ENCODE assay signal across 13 mouse cellular contexts in genomic region chr16:25417875-25418630, GRCm38 (mm10).
A peak's percentile ranks its signal among the peaks of the same experiment; 100 is the strongest.
DNase-seq lines count a peak whose midpoint lies in the region; ATAC-seq and TF ChIP-seq lines count a peak whose summit lies in the region.
"Had no signal": no experiment of that assay in that cellular context is flagged by ENCODE, and none has a peak within 500 bp of the region (broad histone marks: within the 10 kb centered on the region; RNA-seq: fewer than 3 reads in every experiment).

No protein-coding gene starts in this region.

- H3K36me3 ChIP-seq in kidney, embryonic 15.5 days: no peaks in the 10 kb centered on the region
- no peaks in the 10 kb centered on the region for H3K36me3 ChIP-seq in embryonic facial prominence, embryonic 13.5 days
- H3K36me3 ChIP-seq in limb, embryonic 14.5 days (ENCODE audit: control insufficient read depth, insufficient read depth, low read length): no peaks in the 10 kb centered on the region
- H3K36me3 ChIP-seq in stomach, embryonic 14.5 days (ENCODE audit: control insufficient read depth, insufficient read depth, low read length): no peaks in the 10 kb centered on the region
- H3K36me3 ChIP-seq: hindbrain, embryonic 13.5 days; neural tube, embryonic 15.5 days had no signal

- peak overlapping the region; percentile 71 for H3K27ac ChIP-seq in kidney, embryonic 15.5 days
- peak overlapping the region; percentile 64 for H3K27ac ChIP-seq in embryonic facial prominence, embryonic 13.5 days
- H3K27ac ChIP-seq in limb, embryonic 14.5 days (replicated peaks; ENCODE audit: low read depth, low read length): peak overlapping the region; percentile 68; the same call in 1 of the 2 replicates
- peak overlapping the region; percentile 36; the same call in 1 of the 2 replicates for H3K27ac ChIP-seq in stomach, embryonic 14.5 days (ENCODE audit: low read length)
- H3K27ac ChIP-seq: gastrocnemius, adult 2 months; hindbrain, embryonic 13.5 days; neural tube, embryonic 15.5 days had no signal

- no peak overlapping the region for H3K9ac ChIP-seq in kidney, embryonic 15.5 days
- no peak overlapping the region for H3K9ac ChIP-seq in embryonic facial prominence, embryonic 13.5 days
- H3K9ac ChIP-seq in limb, embryonic 14.5 days (ENCODE audit: low read depth, low read length, severe bottlenecking): no peak overlapping the region
- H3K9ac ChIP-seq in stomach, embryonic 14.5 days (replicated peaks; ENCODE audit: low read depth, low read length): no peak overlapping the region
- H3K9ac ChIP-seq: hindbrain, embryonic 13.5 days; neural tube, embryonic 15.5 days had no signal

- DNase-seq in kidney, postnatal 14 days: no peak
- peak; percentile 24 for DNase-seq in limb, embryonic 14.5 days (ENCODE audit: low spot score)
- no peak for DNase-seq in ovary, postnatal 36 days (ENCODE audit: low spot score)
- DNase-seq in gastrocnemius, adult 8-10 months (ENCODE audit: low spot score in 2 of 2): no peak
- DNase-seq in adipocyte (ENCODE audit: low spot score): no peak
- DNase-seq: gastrocnemius, adult 2 months; thymus, postnatal 36 days had no signal

- 9% methylated on average over 11 of the region's 11 CpGs for WGBS in kidney, embryonic 15.5 days
- WGBS in embryonic facial prominence, embryonic 13.5 days: 15% methylated on average over 11 of the region's 11 CpGs
- WGBS in limb, embryonic 14.5 days: 12% methylated on average over 11 of the region's 11 CpGs
- WGBS in stomach, embryonic 14.5 days: 17% methylated on average over 11 of the region's 11 CpGs

- H3K4me2 ChIP-seq in kidney, embryonic 15.5 days: peak overlapping the region; percentile 30
- H3K4me2 ChIP-seq in embryonic facial prominence, embryonic 13.5 days: no peak overlapping the region
- no peak overlapping the region for H3K4me2 ChIP-seq in limb, embryonic 14.5 days (replicated peaks; ENCODE audit: low read depth, low read length, severe bottlenecking)
- H3K4me2 ChIP-seq in stomach, embryonic 14.5 days (replicated peaks; ENCODE audit: low read depth, low read length): no peak overlapping the region
- H3K4me2 ChIP-seq: hindbrain, embryonic 13.5 days; neural tube, embryonic 15.5 days had no signal

- peaks cover 15% of the 10 kb centered on the region for H3K4me1 ChIP-seq in kidney, embryonic 15.5 days
- H3K4me1 ChIP-seq in embryonic facial prominence, embryonic 13.5 days: peaks cover 14% of the 10 kb centered on the region
- H3K4me1 ChIP-seq in limb, embryonic 14.5 days (ENCODE audit: control insufficient read depth, insufficient read depth, low read length): peaks cover 17% of the 10 kb centered on the region
- H3K4me1 ChIP-seq in stomach, embryonic 14.5 days (ENCODE audit: control insufficient read depth, insufficient read depth, low read length): peaks cover 7% of the 10 kb centered on the region
- H3K4me1 ChIP-seq: hindbrain, embryonic 13.5 days; megakaryocyte, embryonic 14.5 days; neural tube, embryonic 15.5 days had no signal

- TF ChIP-seq POLR2A in limb, embryonic 14.5 days (IDR thresholded peaks at IDR 0.05; ENCODE audit: borderline replicate concordance, extremely low read depth, insufficient read depth, insufficient read length): no peak

- no peaks in the 10 kb centered on the region for H3K9me3 ChIP-seq in kidney, embryonic 15.5 days (replicated peaks)
- H3K9me3 ChIP-seq in embryonic facial prominence, embryonic 13.5 days: no peaks in the 10 kb centered on the region
- no peaks in the 10 kb centered on the region for H3K9me3 ChIP-seq in limb, embryonic 14.5 days (ENCODE audit: control insufficient read depth, low read length)
- no peaks in the 10 kb centered on the region for H3K9me3 ChIP-seq in stomach, embryonic 14.5 days (ENCODE audit: control insufficient read depth, low read depth, low read length)
- H3K9me3 ChIP-seq: hindbrain, embryonic 13.5 days; neural tube, embryonic 15.5 days had no signal

- ATAC-seq in kidney, embryonic 15.5 days (replicated peaks; ENCODE audit: low FRiP score): peak; percentile 90
- ATAC-seq in embryonic facial prominence, embryonic 13.5 days (ENCODE audit: insufficient number of reproducible peaks, insufficient read depth, low FRiP score, low TSS enrichment, low read depth): peak; percentile 62; the same call in 1 of the 2 replicates
- peak; percentile 47; the same call in 1 of the 2 replicates for ATAC-seq in limb, embryonic 14.5 days (ENCODE audit: low FRiP score, low read depth)
- peak; percentile 71 for ATAC-seq in stomach, embryonic 14.5 days (ENCODE audit: insufficient number of reproducible peaks, insufficient read depth, low FRiP score, low read depth)

- H3K27me3 ChIP-seq in kidney, embryonic 15.5 days: no peaks in the 10 kb centered on the region
- no peaks in the 10 kb centered on the region for H3K27me3 ChIP-seq in embryonic facial prominence, embryonic 13.5 days
- H3K27me3 ChIP-seq in limb, embryonic 14.5 days (ENCODE audit: control insufficient read depth, insufficient read depth, low read length): no peaks in the 10 kb centered on the region
- H3K27me3 ChIP-seq in stomach, embryonic 14.5 days (ENCODE audit: control insufficient read depth, insufficient read depth, low read length): no peaks in the 10 kb centered on the region
- H3K27me3 ChIP-seq: hindbrain, embryonic 13.5 days; megakaryocyte, embryonic 14.5 days; neural tube, embryonic 15.5 days had no signal

- no peak overlapping the region for H3K4me3 ChIP-seq in kidney, embryonic 15.5 days (replicated peaks)
- no peak overlapping the region for H3K4me3 ChIP-seq in embryonic facial prominence, embryonic 13.5 days
- H3K4me3 ChIP-seq in limb, embryonic 14.5 days (replicated peaks; ENCODE audit: low read length): no peak overlapping the region
- no peak overlapping the region for H3K4me3 ChIP-seq in stomach, embryonic 14.5 days (ENCODE audit: low read depth, low read length)
- H3K4me3 ChIP-seq: gastrocnemius, adult 2 months; hindbrain, embryonic 13.5 days; megakaryocyte, embryonic 14.5 days; neural tube, embryonic 15.5 days had no signal
